Mouse (Mus musculus) mouse trophoblast stem cell (cell line): ENCODE data around the gene Galr2.
"Not testable (repeated sequence)": the region's sequence is repeated elsewhere in the genome, so short reads cannot be mapped to it uniquely, and the experiment has no call there.

Experiments used
- in situ Hi-C, 2 experiments: fragments of 300-500 bp; cut with MseI, MboI; formaldehyde crosslinking; loops; 2 replicates in 1 of 2; 3 replicates in 1 of 2; pipeline ENCODE4 v1.15.1; 2025

The Galr2 gene

GRCm38 (mm10) chr11:116269560-116269959 lies 11.2 kb upstream of the Galr2 start:
- in situ Hi-C loops: no loop called here

- in situ Hi-C loops: no loop called here
Observed at GRCm38 (mm10) chr11:116272589-116273468, 7.9 kb upstream of the Galr2 start.

GRCm38 (mm10) chr11:116273469-116274044 lies 7.2 kb upstream of the Galr2 start:
- in situ Hi-C loops: no loop called here

- in situ Hi-C loops: no loop called here
Observed at GRCm38 (mm10) chr11:116274045-116274666, 6.6 kb upstream of the Galr2 start, which contains the start of gene Srp68. Srp68 (minus strand) TSS chr11:116274217.

- in situ Hi-C loops: not testable (repeated sequence)
Observed at GRCm38 (mm10) chr11:116277184-116277583, 3.6 kb upstream of the Galr2 start.

GRCm38 (mm10) chr11:116281671-116282070 lies 932 bp downstream of the Galr2 start:
- in situ Hi-C loops: no loop called here

GRCm38 (mm10) chr11:116282089-116282488 lies 1.4 kb downstream of the Galr2 start:
- in situ Hi-C loops: no loop called here

GRCm38 (mm10) chr11:116282912-116283521 lies 2.3 kb downstream of the Galr2 start:
- in situ Hi-C loops: no loop called here

- in situ Hi-C loops: no loop called here
Observed at GRCm38 (mm10) chr11:116283982-116284381, 3.2 kb downstream of the Galr2 start.

- in situ Hi-C loops: no loop called here
Observed at GRCm38 (mm10) chr11:116285770-116286191, 5.0 kb downstream of the Galr2 start.

GRCm38 (mm10) chr11:116287351-116287750 lies 6.6 kb downstream of the Galr2 start:
- in situ Hi-C loops: no loop called here

- in situ Hi-C loops: loop anchor here in 1 of 2 experiments (10.0 kb wide), 1 partner anchor 66 kb away; no protein-coding TSS in a partner anchor
Observed at GRCm38 (mm10) chr11:116290556-116290955, 9.8 kb downstream of the Galr2 start.

GRCm38 (mm10) chr11:116292401-116292800 lies 11.7 kb downstream of the Galr2 start:
- in situ Hi-C loops: loop anchor here in 1 of 2 experiments (10.0 kb wide), 1 partner anchor 68 kb away; no protein-coding TSS in a partner anchor

- in situ Hi-C loops: loop anchor here in 1 of 2 experiments (10.0 kb wide), 1 partner anchor 69 kb away; no protein-coding TSS in a partner anchor
Observed at GRCm38 (mm10) chr11:116293538-116294137, 12.9 kb downstream of the Galr2 start.

- in situ Hi-C loops: loop anchor here in 1 of 2 experiments (10.0 kb wide), 1 partner anchor 70 kb away; no protein-coding TSS in a partner anchor
Observed at GRCm38 (mm10) chr11:116294319-116294718, 13.6 kb downstream of the Galr2 start.

- in situ Hi-C loops: loop anchor here in 1 of 2 experiments (10.0 kb wide), 1 partner anchor 71 kb away; no protein-coding TSS in a partner anchor
Observed at GRCm38 (mm10) chr11:116296191-116296734, 15.5 kb downstream of the Galr2 start.

- in situ Hi-C loops: loop anchor here in 1 of 2 experiments (10.0 kb wide), 1 partner anchor 72 kb away; no protein-coding TSS in a partner anchor
Observed at GRCm38 (mm10) chr11:116297017-116297416, 16.3 kb downstream of the Galr2 start.

- in situ Hi-C loops: loop anchor here in 1 of 2 experiments (10.0 kb wide), 1 partner anchor 73 kb away; no protein-coding TSS in a partner anchor
Observed at GRCm38 (mm10) chr11:116298221-116298620, 17.5 kb downstream of the Galr2 start.

GRCm38 (mm10) chr11:116298621-116299020 lies 17.9 kb downstream of the Galr2 start:
- in situ Hi-C loops: loop anchor here in 1 of 2 experiments (10.0 kb wide), 1 partner anchor 74 kb away; no protein-coding TSS in a partner anchor

- in situ Hi-C loops: no loop called here
Observed at GRCm38 (mm10) chr11:116305423-116305822, 24.7 kb downstream of the Galr2 start.
